Mouse (Mus musculus): ENCODE data around the gene Senp6.

Gene Senp6

DNA sequence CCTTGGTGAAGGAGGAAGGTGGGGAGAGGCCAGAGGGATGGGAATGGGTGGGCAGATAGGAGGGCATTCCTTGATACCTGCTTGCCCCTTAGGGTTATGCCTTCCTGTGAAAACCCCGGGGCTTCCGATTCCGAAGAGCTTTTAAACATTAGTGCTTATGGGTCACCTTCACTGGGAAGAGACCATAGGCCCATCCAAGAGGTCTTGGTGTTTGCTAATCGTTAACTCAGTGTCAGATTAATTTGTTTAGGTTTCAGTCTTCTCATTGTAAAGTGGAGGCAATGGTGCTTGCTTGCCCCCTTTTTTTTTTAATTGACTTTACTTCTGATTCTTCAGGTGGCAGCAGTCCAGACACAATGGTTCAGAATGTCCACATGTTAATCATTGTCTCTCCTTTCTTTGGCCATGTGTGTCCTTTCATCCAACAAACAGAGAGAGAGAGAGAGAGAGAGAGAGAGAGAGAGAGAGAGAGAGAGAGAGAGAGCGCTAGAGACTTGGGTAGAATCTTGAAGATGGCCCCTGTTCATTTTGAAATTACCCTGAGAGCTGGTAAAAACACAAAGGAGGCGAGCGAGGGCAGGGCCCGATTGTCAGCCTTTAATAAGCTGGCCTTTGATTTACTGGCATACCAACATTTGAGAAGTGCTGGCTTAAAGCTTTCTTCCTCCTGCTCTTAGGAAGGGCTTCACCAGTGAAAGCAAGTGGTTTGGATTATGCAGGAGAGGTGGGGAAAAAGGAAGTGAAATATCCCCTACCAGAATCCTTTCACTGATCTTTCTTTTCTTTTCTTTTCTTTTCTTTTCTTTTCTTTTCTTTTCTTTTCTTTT is 105.9 kb downstream of the Senp6 start:
- DNase-seq (ENCODE audit: low spot score): no peak

GRCm38 (mm10) chr9:80173629-80174028 is 106.9 kb downstream of the Senp6 start:
- no peak for DNase-seq (ENCODE audit: low spot score)

DNA sequence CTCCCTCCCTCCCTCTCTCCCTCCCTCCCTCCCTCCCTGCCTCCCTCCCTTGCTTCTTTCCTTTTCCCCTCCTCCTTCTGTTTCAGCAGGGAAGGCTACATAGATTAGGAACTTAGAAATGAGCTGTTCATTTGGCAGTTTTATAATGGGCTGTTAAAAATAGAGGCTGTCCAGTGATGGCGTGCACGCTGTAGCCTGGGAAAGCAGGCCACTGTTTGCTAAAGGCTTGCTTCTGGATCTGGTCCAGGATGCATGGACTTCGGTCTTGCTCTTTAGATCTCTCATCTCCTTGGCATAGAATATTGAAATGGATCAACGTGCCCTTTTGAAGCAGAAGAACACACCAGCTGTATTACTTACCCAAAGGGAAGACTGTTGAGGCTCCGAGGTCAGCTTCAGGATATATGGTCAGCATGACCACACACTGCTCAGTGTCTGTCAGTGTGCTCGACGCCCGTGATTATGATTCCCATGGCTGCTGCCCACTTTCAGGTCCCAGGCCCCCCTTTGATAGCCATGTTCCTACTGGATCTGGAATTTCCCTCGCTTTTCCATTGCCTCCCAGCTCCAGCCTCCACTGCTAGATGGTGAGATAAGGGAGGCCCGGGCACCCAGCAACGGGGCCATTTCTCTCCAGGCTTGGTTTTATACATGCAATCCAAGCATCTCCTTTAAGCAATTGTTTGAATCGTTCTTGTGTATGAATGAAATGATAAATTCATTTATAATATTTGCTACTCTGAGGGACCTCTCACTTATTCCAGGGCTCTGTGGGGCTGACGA is 110.2 kb downstream of the Senp6 start:
- DNase-seq (ENCODE audit: low spot score): no peak

DNA sequence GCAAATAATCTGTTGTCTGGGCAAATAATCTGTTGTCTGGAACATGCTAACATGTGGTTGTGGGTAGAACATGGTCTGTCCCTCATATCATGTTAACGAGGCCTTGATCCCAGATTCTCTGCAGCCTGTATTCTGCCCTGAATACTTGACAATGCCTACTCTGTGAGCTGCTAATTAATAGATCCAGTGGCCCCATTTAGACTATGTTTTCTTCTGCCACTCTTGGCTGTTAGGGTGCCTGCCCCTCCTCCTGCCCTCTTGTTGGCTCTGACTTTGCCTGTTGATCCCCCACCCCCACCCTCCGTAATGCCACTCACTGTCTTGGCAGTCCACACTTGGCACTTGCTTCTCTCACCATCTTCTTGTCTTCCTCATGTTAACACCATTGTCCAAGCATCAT is 112.0 kb downstream of the Senp6 start:
- no peak for DNase-seq (ENCODE audit: low spot score)

GRCm38 (mm10) chr9:80179688-80180087 is 113.0 kb downstream of the Senp6 start:
- no peak for DNase-seq (ENCODE audit: low spot score)

- DNase-seq (ENCODE audit: low spot score): no peak
Measured at GRCm38 (mm10) chr9:80180771-80181170, 114.1 kb downstream of the Senp6 start.

DNA sequence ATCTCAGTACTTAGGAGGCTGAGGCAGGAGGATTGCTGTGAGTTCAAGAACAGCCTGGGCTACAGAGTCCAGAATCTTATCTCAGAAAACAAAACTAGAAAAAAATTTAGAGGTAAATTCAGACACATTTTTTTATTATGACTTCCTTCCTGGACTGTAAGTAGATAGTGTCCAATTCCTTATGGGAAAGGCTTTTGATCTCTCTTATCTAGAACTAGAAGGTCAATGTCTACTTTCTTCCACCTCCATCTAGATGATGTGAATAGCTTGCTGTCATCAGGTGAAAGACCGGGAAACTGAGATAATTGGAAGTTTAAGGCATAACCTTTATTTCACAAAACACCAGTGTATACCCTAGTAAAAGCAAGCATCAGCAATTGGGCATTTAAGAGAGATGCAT is 115.0 kb downstream of the Senp6 start:
- DNase-seq (ENCODE audit: low spot score): no peak

- DNase-seq (ENCODE audit: low spot score): no peak
Measured at GRCm38 (mm10) chr9:80184138-80184537, 117.4 kb downstream of the Senp6 start.

- no peak for DNase-seq (ENCODE audit: low spot score)
Measured at GRCm38 (mm10) chr9:80185737-80186136, 119.0 kb downstream of the Senp6 start.

DNA sequence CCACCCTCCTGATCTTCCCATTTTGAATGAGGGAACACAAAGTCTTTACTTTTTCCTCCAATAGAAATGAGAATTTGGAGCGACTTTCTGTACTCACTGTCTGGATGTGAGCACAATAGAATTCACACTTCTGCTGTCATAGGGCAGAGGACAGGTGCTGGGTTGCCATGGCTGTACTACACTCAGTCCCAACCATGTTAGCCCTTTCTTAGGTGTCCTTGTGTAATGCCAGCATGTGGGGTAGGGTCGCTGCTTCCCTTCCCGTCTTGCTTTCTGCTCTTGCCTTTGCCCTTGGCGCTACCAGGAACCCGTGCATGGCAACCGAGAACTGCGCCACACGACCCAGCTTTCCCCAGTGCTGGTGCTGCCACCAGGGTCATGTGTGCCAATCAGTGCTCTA is 120.0 kb downstream of the Senp6 start:
- DNase-seq (ENCODE audit: low spot score): no peak

GRCm38 (mm10) chr9:80188324-80188893 is 121.7 kb downstream of the Senp6 start:
- no peak for DNase-seq (ENCODE audit: low spot score)

- DNase-seq (ENCODE audit: low spot score): no peak
Measured at GRCm38 (mm10) chr9:80191240-80191639, 124.5 kb downstream of the Senp6 start.

DNA sequence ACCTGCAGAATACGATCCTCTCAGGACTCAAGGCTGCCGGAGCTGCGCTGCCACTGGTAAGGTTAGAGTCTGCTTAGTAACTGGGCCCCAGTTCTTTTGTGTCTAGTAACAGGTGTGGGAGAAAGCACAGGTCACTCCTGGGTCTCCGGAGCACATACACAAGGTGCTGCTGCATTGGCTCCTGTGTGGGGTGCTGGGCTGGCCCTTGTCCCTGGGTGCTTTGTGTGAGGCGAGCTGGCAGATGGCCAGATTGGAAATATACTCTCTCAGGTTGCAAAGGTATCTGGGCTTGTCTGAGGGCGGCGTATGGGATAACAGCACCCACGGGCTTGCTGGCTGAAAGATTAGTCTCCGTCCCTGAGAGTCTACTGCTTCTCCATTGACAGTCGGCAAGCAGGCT is 125.6 kb downstream of the Senp6 start:
- no peak for DNase-seq (ENCODE audit: low spot score)

DNA sequence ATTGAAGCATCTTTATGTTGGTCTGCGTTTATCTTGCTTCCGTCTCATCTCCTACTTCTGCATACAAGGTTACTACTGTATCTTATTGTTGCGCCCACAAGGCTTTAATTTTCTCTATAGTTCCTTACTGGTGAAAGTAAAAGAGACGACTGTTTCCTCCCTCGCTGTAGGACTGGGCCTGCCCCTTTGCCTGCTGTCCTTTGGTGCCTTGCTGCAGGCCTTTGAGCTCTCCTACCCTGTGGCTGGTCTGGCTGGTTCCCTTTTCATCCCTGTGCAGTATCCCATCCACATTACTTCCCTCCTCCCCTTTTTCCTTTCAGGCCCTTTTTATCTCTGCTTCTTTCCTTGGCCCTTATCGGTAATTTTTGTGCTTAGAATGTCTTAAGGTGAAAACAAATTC is 127.7 kb downstream of the Senp6 start:
- DNase-seq (ENCODE audit: low spot score): no peak
